Comparison of ENCODE assay signal across 8 mouse cellular contexts in genomic region chr10:39959761-39960440, GRCm38 (mm10). TPM values are rescaled to one million over a fixed set of nuclear protein-coding genes. Genes with fewer than 3 reads are reported as not detected.
DNase-seq lines count a peak whose midpoint lies in the region; ATAC-seq and TF ChIP-seq lines count a peak whose summit lies in the region.

TSS of gene Mfsd4b3 (minus strand) at chr10:39960153.

- peaks cover 15% of the 10 kb centered on the region for H3K27me3 ChIP-seq in hindbrain, embryonic 10.5 days (ENCODE audit: insufficient read depth, poor library complexity, severe bottlenecking)
- no peaks in the 10 kb centered on the region for H3K27me3 ChIP-seq in lung, postnatal 0 days (replicated peaks; ENCODE audit: insufficient read depth, low read length)

- no peak within 1 kb of the TSS; the same call in 1 of the 2 replicates for H3K9ac ChIP-seq in lung, postnatal 0 days (replicated peaks; ENCODE audit: low read depth)

- no peaks in the 10 kb centered on the region for H3K36me3 ChIP-seq in hindbrain, embryonic 10.5 days
- H3K36me3 ChIP-seq in lung, postnatal 0 days (ENCODE audit: insufficient read depth, low read length): no peaks in the 10 kb centered on the region

- peak within 1 kb of the TSS; percentile 79 for H3K4me2 ChIP-seq in lung, postnatal 0 days (replicated peaks; ENCODE audit: low read depth, low read length)

- H3K9me3 ChIP-seq in hindbrain, embryonic 10.5 days: no peaks in the 10 kb centered on the region
- no peaks in the 10 kb centered on the region for H3K9me3 ChIP-seq in lung, postnatal 0 days (ENCODE audit: low read length)

- TF ChIP-seq CTCF in lung, postnatal 0 days (IDR thresholded peaks at IDR 0.05): peak; percentile 88

- ATAC-seq in frontal cortex, adult (ENCODE audit: low TSS enrichment): peak; percentile 96
- ATAC-seq in lung, postnatal 0 days: peak; percentile 100

- H3K4me3 ChIP-seq in hindbrain, embryonic 10.5 days: peak within 1 kb of the TSS; percentile 69
- H3K4me3 ChIP-seq in lung, postnatal 0 days (ENCODE audit: low read depth, low read length): peak within 1 kb of the TSS; percentile 44

- H3K4me1 ChIP-seq in hindbrain, embryonic 10.5 days (replicated peaks): peaks cover 11% of the 10 kb centered on the region
- peaks cover 6% of the 10 kb centered on the region; the same call in 1 of the 2 replicates for H3K4me1 ChIP-seq in lung, postnatal 0 days (ENCODE audit: insufficient read depth, low read depth, low read length)

- peak; percentile 29; the same call in 1 of the 2 replicates for TF ChIP-seq EP300 in lung, postnatal 0 days (IDR thresholded peaks at IDR 0.05)

- WGBS in hindbrain, embryonic 10.5 days: under 1% methylated on average over 38 of the region's 38 CpGs
- WGBS in lung, postnatal 0 days: under 1% methylated on average over 32 of the region's 38 CpGs

- H3K27ac ChIP-seq in hindbrain, embryonic 10.5 days: peak within 1 kb of the TSS; percentile 85
- H3K27ac ChIP-seq in lung, postnatal 0 days (ENCODE audit: low read length): peak within 1 kb of the TSS; percentile 70

- peak; percentile 83 for DNase-seq in MN1 (ENCODE audit: low spot score)
- peak; percentile 89 for DNase-seq in cerebellum, adult 9-10 months
- peak; percentile 94 for DNase-seq in hindbrain, embryonic 10.5 days (ENCODE audit: low spot score)
- peak; percentile 96 for DNase-seq in layer of hippocampus, adult 9-11 months
- peak; percentile 99 for DNase-seq in lung, postnatal 0 days (ENCODE audit: low spot score)
- peak; percentile 83 for DNase-seq in ovary, postnatal 14 days (ENCODE audit: low spot score)
- DNase-seq in thymus, postnatal 14 days: peak; percentile 96

RNA-seq across cellular contexts. Expression of gene Mfsd4b3, which starts in this region (rescaled TPM):
- polyA plus RNA-seq in hindbrain, embryonic 10.5 days (2016; fragmentation: Nextera tagmentation; extraction: Ambion mirVana): 0.16 TPM in 1 of 2 replicates, not detected in the other
- polyA plus RNA-seq in lung, postnatal 0 days (2015; fragmentation: Nextera tagmentation; extraction: Ambion mirVana): 0.55 and 0.57 TPM in 2 replicates

Comparison
In these comparisons a context has a peak if more than half of its experiments do, and no peak if none do; other contexts are left out.
1. Peak in every context shown above with its lines: DNase-seq, ATAC-seq, H3K4me3 ChIP-seq and H3K27ac ChIP-seq.
2. Peak in DNase-seq, H3K4me3 ChIP-seq and H3K27ac ChIP-seq in hindbrain, embryonic 10.5 days; RNA of the gene not detected or under 1 TPM.
3. Peak in DNase-seq, ATAC-seq, H3K4me3 ChIP-seq, H3K27ac ChIP-seq and H3K4me2 ChIP-seq in lung, postnatal 0 days; RNA of the gene not detected or under 1 TPM.